Mouse (Mus musculus) retina, embryonic 14.5 days (tissue): ENCODE results near the gene Cdk15.
A peak's percentile ranks its signal among the peaks of the same experiment; 100 is the strongest.

Source experiments
- DNase-seq: peaks from one replicate; pipeline ENCODE4 v3.0.0-alpha.2; 2015; ENCODE audit warnings: low spot score

The Cdk15 gene

GRCm38 (mm10) chr1:59326854-59327395, 70.2 kb downstream of the Cdk15 start:
- DNase-seq: no peak

- DNase-seq: no peak
Observed at GRCm38 (mm10) chr1:59332737-59333385, 76.2 kb downstream of the Cdk15 start.

- no peak for DNase-seq
Observed at GRCm38 (mm10) chr1:59333386-59333759, 76.7 kb downstream of the Cdk15 start.

- no peak for DNase-seq
Observed at GRCm38 (mm10) chr1:59333860-59334561, 77.3 kb downstream of the Cdk15 start.

- DNase-seq: no peak
Observed at GRCm38 (mm10) chr1:59334562-59334890, 77.8 kb downstream of the Cdk15 start.

- DNase-seq: no peak
Observed at GRCm38 (mm10) chr1:59336256-59336655, 79.5 kb downstream of the Cdk15 start.

GRCm38 (mm10) chr1:59340814-59341588, 84.3 kb downstream of the Cdk15 start:
- DNase-seq: peak; percentile 90

- DNase-seq: no peak
Observed at GRCm38 (mm10) chr1:59341697-59342096, 85.0 kb downstream of the Cdk15 start.

GRCm38 (mm10) chr1:59342146-59342545, 85.4 kb downstream of the Cdk15 start:
- no peak for DNase-seq

- DNase-seq: no peak
Observed at GRCm38 (mm10) chr1:59352706-59353105, 96.0 kb downstream of the Cdk15 start.

- DNase-seq: no peak
Observed at GRCm38 (mm10) chr1:59355440-59355839, 98.7 kb downstream of the Cdk15 start.

- no peak for DNase-seq
Observed at GRCm38 (mm10) chr1:59359136-59359535, 102.4 kb downstream of the Cdk15 start.

GRCm38 (mm10) chr1:59360834-59361233, 104.1 kb downstream of the Cdk15 start:
- no peak for DNase-seq

- no peak for DNase-seq
Observed at GRCm38 (mm10) chr1:59361460-59361859, 104.8 kb downstream of the Cdk15 start.

GRCm38 (mm10) chr1:59361966-59362365, 105.3 kb downstream of the Cdk15 start:
- DNase-seq: no peak

GRCm38 (mm10) chr1:59364463-59365040, 107.8 kb downstream of the Cdk15 start:
- DNase-seq: no peak

- peak; percentile 4 for DNase-seq
Observed at GRCm38 (mm10) chr1:59367928-59368648, 111.4 kb downstream of the Cdk15 start.

- DNase-seq: no peak
Observed at GRCm38 (mm10) chr1:59368649-59369319, 112.1 kb downstream of the Cdk15 start.

- peak; percentile 38 for DNase-seq
Observed at GRCm38 (mm10) chr1:59369320-59369685, 112.6 kb downstream of the Cdk15 start.

GRCm38 (mm10) chr1:59370355-59370950, 113.7 kb downstream of the Cdk15 start:
- no peak for DNase-seq

GRCm38 (mm10) chr1:59376021-59376548, 119.4 kb downstream of the Cdk15 start:
- peak; percentile 46 for DNase-seq
